In genomic region chr13:114456766-114457566, GRCm38 (mm10) we compare ENCODE assay signal across 8 mouse cellular contexts. TPM values are rescaled to one million over a fixed set of nuclear protein-coding genes. Genes with fewer than 3 reads are reported as not detected.
DNase-seq lines count a peak whose midpoint lies in the region; ATAC-seq and TF ChIP-seq lines count a peak whose summit lies in the region.

No protein-coding gene starts in this region.

- peaks cover 17% of the 10 kb centered on the region for H3K4me1 ChIP-seq in heart, embryonic 13.5 days
- H3K4me1 ChIP-seq in stomach, embryonic 14.5 days (ENCODE audit: control insufficient read depth, insufficient read depth, low read length): peaks cover 2% of the 10 kb centered on the region; the same call in 1 of the 2 replicates

- peak overlapping the region; percentile 97 for H3K4me2 ChIP-seq in heart, embryonic 13.5 days
- peak overlapping the region; percentile 96 for H3K4me2 ChIP-seq in stomach, embryonic 14.5 days (replicated peaks; ENCODE audit: low read depth, low read length)

- H3K27me3 ChIP-seq in heart, embryonic 13.5 days (replicated peaks): peaks cover 50% of the 10 kb centered on the region
- H3K27me3 ChIP-seq in stomach, embryonic 14.5 days (ENCODE audit: control insufficient read depth, insufficient read depth, low read length): 0 out of 2 replicates have a peak, but pooled peaks cover 6% of the 10 kb centered on the region

- no peaks in the 10 kb centered on the region for H3K36me3 ChIP-seq in heart, embryonic 13.5 days
- no peaks in the 10 kb centered on the region for H3K36me3 ChIP-seq in stomach, embryonic 14.5 days (ENCODE audit: control insufficient read depth, insufficient read depth, low read length)

- peak overlapping the region; percentile 38 for H3K4me3 ChIP-seq in layer of hippocampus, adult 2 months
- H3K4me3 ChIP-seq in heart, embryonic 13.5 days: peak overlapping the region; percentile 70
- peak overlapping the region; percentile 50 for H3K4me3 ChIP-seq in stomach, embryonic 14.5 days (ENCODE audit: low read depth, low read length)

- no peak for DNase-seq in layer of hippocampus, adult 2 months (ENCODE audit: low spot score in 2 of 2)
- DNase-seq in layer of hippocampus, adult 9-11 months: no peak
- peak; percentile 42 for DNase-seq in kidney, postnatal 10 days
- no peak for DNase-seq in B cell, adult 2 months

- WGBS in heart, embryonic 13.5 days: under 1% methylated on average over 44 of the region's 44 CpGs
- 2% methylated on average over 44 of the region's 44 CpGs for WGBS in stomach, embryonic 14.5 days

- TF ChIP-seq CTCF in layer of hippocampus, adult 2 months (conservative IDR thresholded peaks at IDR 0.05): no peak

- H3K27ac ChIP-seq in layer of hippocampus, adult 2 months: no peak overlapping the region
- no peak overlapping the region for H3K27ac ChIP-seq in heart, embryonic 13.5 days (replicated peaks)
- peak overlapping the region; percentile 22; the same call in 1 of the 2 replicates for H3K27ac ChIP-seq in stomach, embryonic 14.5 days (ENCODE audit: low read length)

- peak; percentile 76 for ATAC-seq in common myeloid progenitor, adult 5-6 weeks (replicated peaks; ENCODE audit: low read depth, poor library complexity, severe bottlenecking)
- ATAC-seq in heart, embryonic 13.5 days (ENCODE audit: extremely low read depth, insufficient number of reproducible peaks, low FRiP score, low TSS enrichment): no peak
- ATAC-seq in megakaryocyte, adult 5-6 weeks (ENCODE audit: poor library complexity, severe bottlenecking): peak; percentile 78
- ATAC-seq in stomach, embryonic 14.5 days (ENCODE audit: insufficient number of reproducible peaks, insufficient read depth, low FRiP score, low read depth): no peak

- no peaks in the 10 kb centered on the region for H3K9me3 ChIP-seq in heart, embryonic 13.5 days
- H3K9me3 ChIP-seq in stomach, embryonic 14.5 days (ENCODE audit: control insufficient read depth, low read depth, low read length): no peaks in the 10 kb centered on the region

- H3K9ac ChIP-seq in heart, embryonic 13.5 days: peak overlapping the region; percentile 72
- peak overlapping the region; percentile 50 for H3K9ac ChIP-seq in stomach, embryonic 14.5 days (replicated peaks; ENCODE audit: low read depth, low read length)

RNA-seq across cellular contexts. Expression of gene Fst, which starts 1.8 kb away (rescaled TPM):
- total RNA-seq in layer of hippocampus, adult 2 months (2021): 1 to 10 TPM; 5.3 to 6.3 TPM
- not detected in 2 replicates for total RNA-seq in common myeloid progenitor, adult 5-6 weeks (2017)
- 7.4 and 7.5 TPM in 2 replicates for polyA plus RNA-seq in heart, embryonic 13.5 days (2015; fragmentation: Nextera tagmentation; extraction: Ambion mirVana)
- total RNA-seq in megakaryocyte, adult 5-6 weeks (2015): 0.91 and 1.5 TPM in 2 replicates
- total RNA-seq in megakaryocyte, adult 5-6 weeks (2017): 0.18 and 0.89 TPM in 2 replicates
- 81.2 and 85.0 TPM in 2 replicates for polyA plus RNA-seq in stomach, embryonic 14.5 days (2014; fragmentation: Nextera tagmentation; extraction: Ambion mirVana)

Comparison
In these comparisons a context has a peak if more than half of its experiments do, and no peak if none do; other contexts are left out.
1. ATAC-seq: peak in common myeloid progenitor, adult 5-6 weeks (single experiment) and megakaryocyte, adult 5-6 weeks (single experiment); none in heart, embryonic 13.5 days (single experiment) and stomach, embryonic 14.5 days (single experiment).
2. Peak in every context shown above with its lines, with median percentiles within 50 percentile points of each other: H3K4me3 ChIP-seq.